Mouse (Mus musculus) kidney, postnatal 10 days (tissue): Measurements from ENCODE around the gene Hebp2.

Experiments
- DNase-seq: peaks from one replicate; pipeline ENCODE4 v3.0.0; 2021; ENCODE audit warnings: mixed read lengths

Gene Hebp2

GRCm38 (mm10) chr10:18507869-18508473 lies 37.9 kb downstream of the Hebp2 start:
- DNase-seq: no peak

- peak; percentile 22 for DNase-seq
Measured at GRCm38 (mm10) chr10:18506501-18506946, 39.4 kb downstream of the Hebp2 start.

GRCm38 (mm10) chr10:18505690-18506089 lies 40.2 kb downstream of the Hebp2 start:
- DNase-seq: no peak

- no peak for DNase-seq
Measured at GRCm38 (mm10) chr10:18501997-18502396, 43.9 kb downstream of the Hebp2 start.

GRCm38 (mm10) chr10:18497066-18497465 lies 48.8 kb downstream of the Hebp2 start:
- DNase-seq: no peak

- no peak for DNase-seq
Measured at GRCm38 (mm10) chr10:18494249-18494648, 51.6 kb downstream of the Hebp2 start.

GRCm38 (mm10) chr10:18493010-18493894 lies 52.6 kb downstream of the Hebp2 start:
- DNase-seq: no peak

GRCm38 (mm10) chr10:18491952-18492351 lies 53.9 kb downstream of the Hebp2 start:
- no peak for DNase-seq

GRCm38 (mm10) chr10:18489936-18490335 lies 55.9 kb downstream of the Hebp2 start:
- DNase-seq: no peak
